Mouse (Mus musculus): Measurements from ENCODE around the gene Ccl17. TPM values are rescaled to one million over a fixed set of nuclear protein-coding genes. Genes with fewer than 3 reads are reported as not detected.
"Not testable (repeated sequence)": the region's sequence is repeated elsewhere in the genome, so short reads cannot be mapped to it uniquely, and the experiment has no call there.

Gene Ccl17
- polyA plus RNA-seq, 1 experiment from 2014 or later, result not detected

GRCm38 (mm10) chr8:94833901-94834405, 23.7 kb downstream of the Ccl17 start:
- not testable (repeated sequence) for H3K9ac ChIP-seq; H3K9me3 ChIP-seq (replicated peaks); H3K27ac ChIP-seq (replicated peaks); H3K4me2 ChIP-seq; ATAC-seq (ENCODE audit: insufficient read depth); H3K27me3 ChIP-seq; H3K4me3 ChIP-seq (replicated peaks)
- Histone ChIP-seq H3K4me1 (replicated peaks) (peaks cover 38% of the 10 kb centered on the region), H3K36me3 (replicated peaks) (peaks cover 37% of the 10 kb centered on the region)
- 55% methylated on average over 7 of the region's 7 CpGs for WGBS (ENCODE audit: insufficient replicate concordance)

- not testable (repeated sequence) for ATAC-seq (ENCODE audit: insufficient read depth); H3K9me3 ChIP-seq (replicated peaks); H3K9ac ChIP-seq; H3K4me3 ChIP-seq (replicated peaks); H3K27me3 ChIP-seq; H3K27ac ChIP-seq (replicated peaks)
- peaks cover 52% of the 10 kb centered on the region for H3K4me1 ChIP-seq (replicated peaks)
- peak overlapping the region; percentile 81; the same call in 1 of the 2 replicates for H3K4me2 ChIP-seq
- 92% methylated on average over 13 of the region's 13 CpGs for WGBS (ENCODE audit: insufficient replicate concordance)
- peaks cover 19% of the 10 kb centered on the region for H3K36me3 ChIP-seq (replicated peaks)
Measured at GRCm38 (mm10) chr8:94835751-94836150, 25.5 kb downstream of the Ccl17 start.

GRCm38 (mm10) chr8:94836456-94837240, 26.4 kb downstream of the Ccl17 start:
- no peaks in the 10 kb centered on the region for H3K27me3 ChIP-seq
- H3K36me3 ChIP-seq (replicated peaks), result peaks cover 12% of the 10 kb centered on the region
- H3K27ac ChIP-seq (replicated peaks), result peak overlapping the region; percentile 95
- peaks cover 52% of the 10 kb centered on the region for H3K4me1 ChIP-seq (replicated peaks)
- ATAC-seq (ENCODE audit: insufficient read depth), result no peak
- no peaks in the 10 kb centered on the region for H3K9me3 ChIP-seq (replicated peaks)
- H3K9ac ChIP-seq, result peak overlapping the region; percentile 97
- H3K4me2 ChIP-seq, result peak overlapping the region; percentile 81
- WGBS (ENCODE audit: insufficient replicate concordance), result 42% methylated on average over 11 of the region's 11 CpGs
- peak overlapping the region; percentile 89 for H3K4me3 ChIP-seq (replicated peaks)

DNA sequence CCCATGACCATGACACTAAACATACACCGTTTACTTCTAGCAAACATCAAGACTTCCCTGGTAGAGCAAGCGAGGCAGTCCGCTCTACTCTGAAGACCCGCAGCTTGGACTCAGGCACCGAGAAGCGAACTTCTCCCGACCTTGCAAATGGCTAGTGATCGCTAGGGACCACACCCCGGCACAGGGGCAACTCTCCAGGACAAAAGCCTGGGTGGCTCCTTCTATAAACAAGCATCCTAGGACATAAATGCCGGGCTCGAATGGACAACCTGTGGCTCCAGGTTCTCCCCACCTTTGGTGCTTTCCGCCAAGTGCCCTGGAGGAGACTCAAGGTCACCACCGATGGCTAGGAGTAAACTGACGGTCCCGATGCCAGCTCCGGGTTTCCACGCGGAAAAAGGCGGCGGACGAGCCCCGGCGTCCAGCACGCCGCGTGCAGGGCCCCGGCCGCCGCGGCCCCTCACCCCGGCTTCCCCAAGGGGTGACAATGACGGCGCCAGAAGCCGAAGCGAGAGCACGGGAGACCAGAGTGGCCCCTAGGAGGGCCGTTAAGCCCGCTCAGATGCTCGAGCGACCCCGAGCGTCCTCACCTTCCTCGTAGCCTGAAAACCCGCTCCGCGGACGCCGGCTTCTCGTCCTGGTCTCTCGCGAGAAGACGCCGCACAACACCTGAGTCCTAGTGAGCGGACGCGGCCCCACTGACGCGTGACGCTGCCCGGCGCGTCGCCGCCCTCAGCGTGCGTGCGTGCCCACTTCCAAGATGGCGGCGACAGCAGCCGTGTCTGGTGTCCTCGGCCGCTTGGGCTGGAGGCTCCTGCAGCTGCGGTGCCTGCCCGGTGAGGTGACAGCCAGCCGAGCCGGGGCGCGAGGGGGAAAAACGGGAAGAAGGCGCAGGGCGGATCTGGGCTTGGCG, 27.7 kb downstream of the Ccl17 start, which contains the start of the genes Coq9 and Ciapin1:
Coq9 (plus strand) TSS at position 660 of the 913 bp plus-strand sequence.
Ciapin1 (minus strand) TSS at position 697 of the 913 bp plus-strand sequence.
- Histone ChIP-seq H3K4me3 (replicated peaks) (peak within 1 kb of the TSS; percentile 89), H3K36me3 (replicated peaks) (0 out of 2 replicates have a peak, but pooled peaks cover 6% of the 10 kb centered on the region), H3K4me2 (peak within 1 kb of the TSS; percentile 81), H3K9me3 (replicated peaks) (no peaks in the 10 kb centered on the region), H3K9ac (peak within 1 kb of the TSS; percentile 97), H3K4me1 (replicated peaks) (peaks cover 52% of the 10 kb centered on the region), H3K27me3 (no peaks in the 10 kb centered on the region), H3K27ac (replicated peaks) (peak within 1 kb of the TSS; percentile 95)
- WGBS (ENCODE audit: insufficient replicate concordance), result under 1% methylated on average over 82 of the region's 82 CpGs
- peak; percentile 97 for ATAC-seq (ENCODE audit: insufficient read depth)

GRCm38 (mm10) chr8:94838600-94838999, 28.3 kb downstream of the Ccl17 start:
- no peaks in the 10 kb centered on the region for H3K27me3 ChIP-seq
- peak overlapping the region; percentile 89 for H3K4me3 ChIP-seq (replicated peaks)
- peaks cover 50% of the 10 kb centered on the region for H3K4me1 ChIP-seq (replicated peaks)
- H3K9ac ChIP-seq, result peak overlapping the region; percentile 97
- ATAC-seq (ENCODE audit: insufficient read depth), result peak; percentile 73
- peak overlapping the region; percentile 95 for H3K27ac ChIP-seq (replicated peaks)
- H3K36me3 ChIP-seq (replicated peaks), result 0 out of 2 replicates have a peak, but pooled peaks cover 6% of the 10 kb centered on the region
- under 1% methylated on average over 24 of the region's 24 CpGs for WGBS (ENCODE audit: insufficient replicate concordance)
- peak overlapping the region; percentile 81 for H3K4me2 ChIP-seq
- no peaks in the 10 kb centered on the region for H3K9me3 ChIP-seq (replicated peaks)

DNA sequence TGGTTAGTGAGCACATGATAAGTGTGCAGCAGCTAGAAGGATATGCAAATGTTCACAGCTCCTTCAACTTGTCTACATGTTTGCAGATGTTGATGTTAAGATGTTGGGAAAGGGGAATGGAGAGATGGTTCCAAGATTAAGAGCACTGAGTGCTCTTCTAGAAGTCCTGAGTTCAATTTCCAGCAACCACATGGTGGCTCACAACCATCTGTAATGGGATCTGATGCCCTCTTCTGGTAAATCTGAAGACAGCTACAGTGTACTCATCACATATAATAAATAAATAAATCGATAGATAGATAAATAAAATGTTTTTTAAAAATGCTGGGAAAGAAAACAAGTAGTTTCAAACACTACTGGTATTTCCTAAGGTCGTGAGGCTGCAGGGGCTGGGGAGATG, 30.9 kb downstream of the Ccl17 start:
- Histone ChIP-seq H3K9me3 (replicated peaks) (no peaks in the 10 kb centered on the region), H3K36me3 (replicated peaks) (peaks cover 28% of the 10 kb centered on the region), H3K4me1 (replicated peaks) (peaks cover 29% of the 10 kb centered on the region), H3K27me3 (no peaks in the 10 kb centered on the region), H3K4me3 (replicated peaks) (no peak overlapping the region), H3K27ac (replicated peaks) (no peak overlapping the region), H3K9ac (no peak overlapping the region), H3K4me2 (no peak overlapping the region)
- WGBS (ENCODE audit: insufficient replicate concordance), result 37% methylated on average over 2 of the region's 2 CpGs
- ATAC-seq (ENCODE audit: insufficient read depth), result no peak

- H3K9me3 ChIP-seq (replicated peaks), result no peaks in the 10 kb centered on the region
- H3K27me3 ChIP-seq, result no peaks in the 10 kb centered on the region
- H3K4me1 ChIP-seq (replicated peaks), result no peaks in the 10 kb centered on the region
- H3K4me2 ChIP-seq, result no peak overlapping the region
- peaks cover 87% of the 10 kb centered on the region for H3K36me3 ChIP-seq (replicated peaks)
- H3K27ac ChIP-seq (replicated peaks), result no peak overlapping the region
- no peak for ATAC-seq (ENCODE audit: insufficient read depth)
- 88% methylated on average over 5 of the region's 5 CpGs for WGBS (ENCODE audit: insufficient replicate concordance)
- H3K4me3 ChIP-seq (replicated peaks), result no peak overlapping the region
- H3K9ac ChIP-seq, result no peak overlapping the region
Measured at GRCm38 (mm10) chr8:94850049-94850448, 39.8 kb downstream of the Ccl17 start.

- H3K27ac ChIP-seq (replicated peaks); H3K9me3 ChIP-seq (replicated peaks); H3K4me3 ChIP-seq (replicated peaks); ATAC-seq (ENCODE audit: insufficient read depth); H3K9ac ChIP-seq; H3K4me2 ChIP-seq; H3K27me3 ChIP-seq: not testable (repeated sequence)
- WGBS (ENCODE audit: insufficient replicate concordance), result 78% methylated on average over 11 of the region's 11 CpGs
- Histone ChIP-seq H3K4me1 (replicated peaks) (peaks cover 25% of the 10 kb centered on the region), H3K36me3 (replicated peaks) (peaks cover 65% of the 10 kb centered on the region)
Measured at GRCm38 (mm10) chr8:94854761-94855160, 44.5 kb downstream of the Ccl17 start.

GRCm38 (mm10) chr8:94857011-94857345, 46.7 kb downstream of the Ccl17 start:
- peaks cover 25% of the 10 kb centered on the region for H3K4me1 ChIP-seq (replicated peaks)
- H3K36me3 ChIP-seq (replicated peaks), result peaks cover 61% of the 10 kb centered on the region
- no peak for ATAC-seq (ENCODE audit: insufficient read depth)
- H3K27ac ChIP-seq (replicated peaks), result 0 out of 2 replicates have a peak overlapping the region, but pooled peaks have one; percentile 8
- WGBS (ENCODE audit: insufficient replicate concordance), result 29% methylated on average over 5 of the region's 5 CpGs
- H3K4me3 ChIP-seq (replicated peaks), result peak overlapping the region; percentile 89
- H3K9ac ChIP-seq, result no peak overlapping the region
- H3K27me3 ChIP-seq, result no peaks in the 10 kb centered on the region
- no peaks in the 10 kb centered on the region for H3K9me3 ChIP-seq (replicated peaks)
- peak overlapping the region; percentile 82 for H3K4me2 ChIP-seq

DNA sequence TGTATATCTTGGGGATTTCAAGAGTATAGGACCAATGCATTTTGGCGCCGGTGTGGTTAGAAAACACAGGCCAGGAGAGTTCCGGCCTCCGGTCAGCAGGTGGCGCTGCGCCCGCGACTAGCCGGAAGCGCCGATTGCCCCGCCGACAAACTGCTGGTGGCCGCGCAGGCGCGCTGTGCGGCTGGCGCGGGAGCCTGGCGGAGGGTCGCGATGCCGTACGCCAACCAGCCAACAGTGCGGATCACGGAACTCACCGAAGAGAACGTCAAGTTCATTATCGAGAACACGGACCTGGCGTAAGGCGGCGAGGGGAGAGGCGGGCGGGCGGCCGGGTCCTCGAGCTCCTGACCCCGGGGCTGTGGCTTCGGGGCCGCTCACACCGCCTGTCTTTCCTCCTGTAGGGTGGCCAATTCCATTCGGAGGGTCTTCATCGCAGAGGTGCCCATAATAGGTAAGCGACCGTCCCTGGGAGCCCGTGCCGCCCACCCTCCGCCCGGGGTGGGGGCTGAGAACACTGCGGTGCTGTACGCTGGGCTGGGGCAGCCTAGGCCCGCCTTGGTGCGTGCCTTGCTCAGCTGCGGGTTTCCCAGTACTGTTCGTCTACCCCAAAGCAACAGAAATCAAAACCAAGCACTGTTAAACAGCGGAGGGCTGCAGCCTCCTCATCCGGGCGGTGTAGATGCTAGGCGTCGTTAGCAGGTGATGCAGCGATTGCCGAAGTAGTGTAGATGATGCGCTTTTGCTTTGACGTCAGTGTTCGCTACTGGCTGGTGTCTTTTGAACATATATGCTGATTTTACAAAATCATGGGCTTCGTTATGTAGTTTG, 47.3 kb downstream of the Ccl17 start, which contains the start of gene Polr2c:
Polr2c (plus strand) TSS at position 105 of the 828 bp plus-strand sequence.
- H3K27me3 ChIP-seq, result no peaks in the 10 kb centered on the region
- WGBS (ENCODE audit: insufficient replicate concordance), result under 1% methylated on average over 68 of the region's 68 CpGs
- peaks cover 30% of the 10 kb centered on the region for H3K4me1 ChIP-seq (replicated peaks)
- H3K4me3 ChIP-seq (replicated peaks), result peak within 1 kb of the TSS; percentile 89
- ATAC-seq (ENCODE audit: insufficient read depth), result peak; percentile 75
- peak within 1 kb of the TSS; percentile 87 for H3K27ac ChIP-seq (replicated peaks)
- H3K9me3 ChIP-seq (replicated peaks), result no peaks in the 10 kb centered on the region
- peaks cover 61% of the 10 kb centered on the region for H3K36me3 ChIP-seq (replicated peaks)
- peak within 1 kb of the TSS; percentile 93 for H3K9ac ChIP-seq
- peak within 1 kb of the TSS; percentile 82 for H3K4me2 ChIP-seq
